Mouse (Mus musculus) erythroblast, embryonic 14.5 days (primary cell): ENCODE data around the gene Dst. TPM values are rescaled to one million over a fixed set of nuclear protein-coding genes. Genes with fewer than 3 reads are reported as not detected.

ENCODE experiments used
- H3K27me3 ChIP-seq: 2 replicates; pipeline ENCODE4 v1.6.1; 2012; ENCODE audit warnings: inconsistent platforms; ENCODE audit not compliant: control insufficient read depth
- H3K36me3 ChIP-seq: 2 replicates; pipeline ENCODE4 v1.6.1; 2012; ENCODE audit warnings: mild to moderate bottlenecking, inconsistent platforms; ENCODE audit not compliant: control insufficient read depth
- H3K4me1 ChIP-seq: 2 replicates; pipeline ENCODE4 v1.6.1; 2012; ENCODE audit warnings: inconsistent platforms; ENCODE audit not compliant: control insufficient read depth
- H3K4me3 ChIP-seq: replicated peaks from 2 replicates; pipeline ENCODE3; 2012; ENCODE audit warnings: moderate library complexity, mild to moderate bottlenecking, inconsistent platforms
- H3K9me3 ChIP-seq: 2 replicates; pipeline ENCODE4 v1.6.1; 2012; ENCODE audit warnings: low read length, inconsistent platforms, mixed read lengths; ENCODE audit not compliant: control insufficient read depth
- GATA1 ChIP-seq: IDR thresholded peaks from 2 replicates; pipeline ENCODE4 v1.6.1; 2012; ENCODE audit warnings: low read length, inconsistent platforms, mixed read lengths
- TAL1 ChIP-seq: IDR thresholded peaks from 3 replicates; pipeline ENCODE4 v1.6.1; 2012; ENCODE audit warnings: low read length, inconsistent platforms, mixed read lengths
- polyA plus RNA-seq: library from polyadenylated mRNA; stranded (reverse); fragments of >175 nt; gene quantifications from 2 replicates; pipeline ENCODE4 v1.2.3, GENCODE M21; 2012

Dst gene
- polyA plus RNA-seq, 1 experiment = 1.5 TPM

DNA sequence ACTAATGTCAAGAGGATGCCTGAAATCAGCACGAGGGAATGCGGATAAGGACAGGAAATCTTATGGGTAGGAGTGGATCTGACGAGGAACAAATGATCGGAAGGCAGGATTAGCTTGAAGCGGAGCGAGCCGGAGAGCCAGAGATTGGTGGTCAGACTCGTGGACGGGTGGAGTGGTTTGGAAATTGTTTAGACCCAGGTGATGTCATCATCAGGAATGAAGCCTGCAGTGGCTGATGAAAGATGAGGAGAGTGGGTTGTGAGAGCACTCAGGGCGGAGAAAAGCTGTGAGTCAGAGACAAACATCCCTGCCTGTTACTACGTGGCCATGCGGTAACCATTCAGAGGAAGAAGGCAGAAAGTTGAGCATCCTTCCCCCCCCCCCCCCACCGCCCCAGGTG, 81.6 kb downstream of the Dst start:
- Histone ChIP-seq H3K36me3 (no peaks in the 10 kb centered on the region), H3K9me3 (no peaks in the 10 kb centered on the region)

DNA sequence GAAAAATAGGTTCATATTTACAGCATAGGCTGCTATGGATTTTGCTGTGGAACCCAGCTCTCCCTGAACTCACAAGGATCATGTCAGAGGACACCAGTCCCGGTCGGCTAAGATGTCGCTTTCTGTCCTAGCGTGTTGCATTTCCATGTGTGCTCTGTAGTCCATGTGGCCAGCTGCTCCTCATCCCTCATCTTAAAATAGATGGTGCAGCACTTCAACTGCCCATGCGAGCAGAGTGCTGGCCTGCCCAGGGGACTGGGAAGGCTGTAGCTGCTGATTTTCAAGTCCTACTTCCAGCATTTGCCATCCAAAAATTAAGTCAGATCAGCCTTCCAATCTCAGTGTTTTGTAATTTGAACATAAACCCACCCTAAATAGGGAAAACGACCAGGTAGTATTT, 83.0 kb downstream of the Dst start:
- Histone ChIP-seq H3K27me3 (no peaks in the 10 kb centered on the region), H3K4me1 (no peaks in the 10 kb centered on the region), H3K4me3 (no peak overlapping the region), H3K36me3 (no peaks in the 10 kb centered on the region), H3K9me3 (no peaks in the 10 kb centered on the region)
- TF ChIP-seq GATA1 (no peak), TAL1 (no peak)

More for the DNA sequence above, 81.6 kb downstream of the Dst start:
- Histone ChIP-seq H3K27me3 (no peaks in the 10 kb centered on the region), H3K4me1 (no peaks in the 10 kb centered on the region), H3K4me3 (no peak overlapping the region)
- TF ChIP-seq TAL1 (no peak), GATA1 (no peak)

DNA sequence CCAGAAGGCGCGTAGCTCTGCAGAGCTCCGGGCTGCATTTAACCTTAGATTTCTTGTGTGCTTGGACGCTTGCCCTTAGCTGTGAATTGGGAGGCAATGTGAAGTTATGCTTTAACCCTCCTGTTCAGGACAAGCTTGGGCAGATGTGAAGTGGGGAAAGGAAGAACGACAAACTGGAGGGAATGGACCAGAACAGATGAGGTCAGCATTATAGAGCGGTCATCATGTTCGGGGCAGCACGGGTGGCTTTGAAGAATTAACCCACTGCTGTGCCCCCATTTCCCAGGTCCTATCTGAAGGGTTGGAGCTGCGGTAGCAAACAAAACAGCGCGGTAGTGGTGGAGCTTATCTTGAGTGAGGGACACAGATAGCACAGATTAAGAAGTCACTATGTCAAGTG, 84.8 kb downstream of the Dst start:
- Histone ChIP-seq H3K27me3 (no peaks in the 10 kb centered on the region), H3K9me3 (no peaks in the 10 kb centered on the region), H3K36me3 (no peaks in the 10 kb centered on the region), H3K4me1 (no peaks in the 10 kb centered on the region), H3K4me3 (no peak overlapping the region)
- TF ChIP-seq TAL1 (no peak), GATA1 (no peak)

DNA sequence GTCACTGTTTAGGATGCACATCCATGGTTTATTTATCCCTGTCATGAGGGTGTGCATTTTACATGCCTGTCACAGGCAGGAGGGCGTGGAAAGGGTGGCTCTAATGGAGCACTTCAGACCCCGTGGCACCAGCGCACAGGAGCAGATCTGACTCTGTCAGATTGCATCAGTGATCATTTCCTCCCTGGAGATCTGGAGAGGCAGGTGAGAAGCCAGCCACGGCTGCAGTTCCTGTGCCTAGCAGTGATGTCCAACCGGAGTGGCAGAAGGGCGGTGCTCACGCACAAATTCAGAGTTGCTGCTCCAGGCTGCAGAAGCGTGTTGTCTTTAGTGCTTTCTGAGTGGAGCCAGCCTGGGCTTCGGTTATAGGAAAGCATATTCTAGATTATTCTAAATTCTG, 86.2 kb downstream of the Dst start:
- Histone ChIP-seq H3K9me3 (no peaks in the 10 kb centered on the region), H3K4me1 (no peaks in the 10 kb centered on the region), H3K36me3 (no peaks in the 10 kb centered on the region), H3K4me3 (no peak overlapping the region), H3K27me3 (no peaks in the 10 kb centered on the region)
- no peak for TF ChIP-seq TAL1
- no peak for TF ChIP-seq GATA1

DNA sequence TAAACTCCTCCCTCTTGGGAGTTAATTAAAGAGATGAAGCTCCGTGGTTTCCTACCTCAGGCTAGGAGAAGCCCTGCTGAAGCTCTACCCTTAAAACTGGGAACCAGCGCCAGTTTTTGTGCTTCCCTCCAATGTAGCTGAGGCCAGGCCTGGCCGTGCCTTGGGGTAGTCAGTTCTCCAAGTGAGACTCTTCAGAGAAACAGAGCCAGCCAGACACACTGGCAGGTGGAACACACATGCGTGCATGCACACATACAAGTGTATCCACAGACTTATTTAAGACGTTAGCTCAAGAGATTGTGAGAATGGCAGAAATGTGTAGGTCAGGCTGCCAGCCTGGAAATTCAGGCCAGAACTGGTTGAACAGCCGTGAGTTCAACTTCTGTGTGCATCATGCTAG, 87.4 kb downstream of the Dst start:
- TF ChIP-seq TAL1 = no peak
- no peak for TF ChIP-seq GATA1
- Histone ChIP-seq H3K4me1 (no peaks in the 10 kb centered on the region), H3K36me3 (no peaks in the 10 kb centered on the region), H3K27me3 (no peaks in the 10 kb centered on the region), H3K9me3 (no peaks in the 10 kb centered on the region), H3K4me3 (no peak overlapping the region)

DNA sequence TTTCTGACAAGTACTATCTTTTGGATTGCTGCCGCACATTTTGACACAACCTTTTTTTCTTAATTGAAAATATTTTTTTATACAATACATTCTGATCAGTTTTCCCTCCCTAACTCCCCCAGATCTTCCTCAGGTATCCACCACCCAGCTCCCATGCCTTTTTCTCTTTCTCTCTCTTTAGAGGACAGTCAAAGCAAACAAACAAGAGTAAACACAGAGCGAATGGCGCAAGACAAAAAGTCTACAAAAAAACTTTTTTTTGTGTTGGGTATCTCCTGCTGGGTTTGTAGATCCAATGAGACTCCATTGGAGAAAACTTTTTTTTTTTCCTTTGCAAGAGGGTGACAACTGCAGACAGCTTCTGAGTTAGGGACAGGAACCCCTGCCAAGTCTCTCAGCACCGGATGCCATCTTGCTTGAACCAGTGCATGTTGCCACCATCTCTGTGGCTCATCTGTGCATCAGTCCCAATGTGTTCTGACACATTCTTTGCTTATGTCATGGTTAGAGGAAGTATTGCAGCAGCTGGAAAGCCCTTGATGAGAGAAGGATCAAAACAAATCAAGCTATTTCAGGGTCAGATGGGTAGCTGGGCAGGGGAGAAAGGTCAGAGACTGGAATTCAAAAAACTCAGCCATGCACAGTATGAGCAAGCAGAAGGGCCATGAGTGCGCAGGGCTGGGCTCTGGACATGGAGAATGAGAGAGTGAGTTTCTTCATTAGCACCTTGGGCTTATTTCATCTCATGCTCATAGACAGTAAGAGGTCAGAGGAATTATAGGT, 88.3 kb downstream of the Dst start:
- Histone ChIP-seq H3K4me3 (no peak overlapping the region), H3K4me1 (no peaks in the 10 kb centered on the region), H3K9me3 (no peaks in the 10 kb centered on the region), H3K36me3 (no peaks in the 10 kb centered on the region), H3K27me3 (no peaks in the 10 kb centered on the region)
- TF ChIP-seq TAL1 (no peak), GATA1 (no peak)

DNA sequence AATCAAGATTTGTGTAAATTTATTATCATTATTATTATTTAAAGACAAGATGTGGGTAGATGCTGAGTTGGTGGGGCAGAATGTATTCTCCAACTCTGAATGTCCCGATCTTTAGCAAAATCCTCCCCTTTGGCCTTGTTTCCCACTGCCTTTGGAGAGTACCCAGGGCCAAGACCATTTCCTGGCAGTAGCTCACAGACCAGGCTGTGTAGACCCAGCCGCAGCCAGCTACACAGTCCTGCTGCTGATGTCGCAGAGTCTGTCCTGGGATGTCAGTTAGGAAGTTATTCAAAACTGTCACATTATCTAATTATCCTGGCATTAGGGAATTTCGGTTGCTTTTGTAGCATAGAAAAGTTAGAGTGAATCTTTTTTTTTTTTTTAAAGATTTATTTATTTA, 94.3 kb downstream of the Dst start:
- Histone ChIP-seq H3K4me3 (no peak overlapping the region), H3K9me3 (no peaks in the 10 kb centered on the region), H3K36me3 (no peaks in the 10 kb centered on the region), H3K4me1 (no peaks in the 10 kb centered on the region), H3K27me3 (peaks cover 6% of the 10 kb centered on the region)
- TF ChIP-seq TAL1 = no peak
- no peak for TF ChIP-seq GATA1

DNA sequence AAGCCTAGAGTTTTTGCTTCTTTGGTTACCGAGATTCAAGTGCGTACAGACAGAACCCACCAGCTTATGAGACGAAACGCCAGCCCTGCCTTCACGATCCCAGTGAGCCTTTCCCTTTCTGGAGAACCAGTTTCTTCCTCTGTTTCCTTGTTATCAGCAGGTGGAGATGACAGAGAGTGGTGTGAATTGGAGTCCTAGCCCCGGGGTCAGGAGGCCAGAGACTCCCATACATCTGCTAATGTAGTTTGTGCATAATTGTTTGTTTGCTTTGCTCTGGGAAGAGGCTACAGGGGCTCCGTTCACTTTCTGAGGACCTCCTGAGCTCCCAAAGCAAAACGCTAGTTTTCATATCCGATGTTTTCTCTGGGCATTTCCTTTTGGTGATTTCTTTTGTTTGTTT, 94.9 kb downstream of the Dst start:
- TF ChIP-seq GATA1 (no peak), TAL1 (no peak)
- Histone ChIP-seq H3K4me1 (no peaks in the 10 kb centered on the region), H3K9me3 (no peaks in the 10 kb centered on the region), H3K36me3 (no peaks in the 10 kb centered on the region), H3K4me3 (no peak overlapping the region), H3K27me3 (peaks cover 6% of the 10 kb centered on the region)

DNA sequence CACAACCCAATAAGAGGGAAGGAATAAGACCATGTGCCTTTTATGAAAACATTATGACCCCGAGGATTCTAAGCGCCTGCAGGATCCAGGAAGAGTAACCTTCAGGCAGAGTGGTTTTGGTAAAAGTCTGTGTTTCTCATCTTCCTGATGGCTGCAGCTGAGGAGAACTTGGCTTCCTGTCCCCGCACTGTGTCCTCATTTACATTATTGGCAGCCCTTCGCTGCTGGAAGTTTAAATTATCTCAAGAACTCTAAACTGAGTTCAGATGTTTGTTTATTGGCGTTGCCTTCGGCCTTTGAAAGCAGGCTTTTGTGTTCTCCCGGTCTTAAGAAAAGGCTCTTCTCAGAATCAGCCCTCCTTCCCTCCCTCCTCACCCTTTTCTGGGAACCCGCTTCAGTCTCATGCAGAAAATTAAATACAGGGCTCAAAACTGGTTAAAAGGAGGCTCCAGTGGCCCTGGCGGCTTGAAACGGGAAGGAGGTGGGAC, 97.3 kb downstream of the Dst start:
- Histone ChIP-seq H3K36me3 (no peaks in the 10 kb centered on the region), H3K4me3 (no peak overlapping the region), H3K4me1 (no peaks in the 10 kb centered on the region), H3K9me3 (no peaks in the 10 kb centered on the region), H3K27me3 (peaks cover 11% of the 10 kb centered on the region)
- TF ChIP-seq TAL1 (no peak), GATA1 (no peak)
